Mouse (Mus musculus): Measurements from ENCODE around the gene Itk.
A peak's percentile ranks its signal among the peaks of the same experiment; 100 is the strongest.

- TF ChIP-seq EP300 (IDR thresholded peaks at IDR 0.05; ENCODE audit: low read depth) (peak; percentile 66), CTCF (IDR thresholded peaks at IDR 0.05; ENCODE audit: low read depth) (no peak)
These were observed 46.0 kb upstream of the Itk start for GRCm38 (mm10) chr11:46435363-46435762.
